Mouse (Mus musculus) urinary bladder, postnatal 25 days (tissue): ENCODE results near the gene Gm17304.

Experiments
- DNase-seq: peaks from one replicate; pipeline ENCODE4 v3.0.0; 2022; ENCODE audit warnings: low spot score

Gm17304 gene

DNA sequence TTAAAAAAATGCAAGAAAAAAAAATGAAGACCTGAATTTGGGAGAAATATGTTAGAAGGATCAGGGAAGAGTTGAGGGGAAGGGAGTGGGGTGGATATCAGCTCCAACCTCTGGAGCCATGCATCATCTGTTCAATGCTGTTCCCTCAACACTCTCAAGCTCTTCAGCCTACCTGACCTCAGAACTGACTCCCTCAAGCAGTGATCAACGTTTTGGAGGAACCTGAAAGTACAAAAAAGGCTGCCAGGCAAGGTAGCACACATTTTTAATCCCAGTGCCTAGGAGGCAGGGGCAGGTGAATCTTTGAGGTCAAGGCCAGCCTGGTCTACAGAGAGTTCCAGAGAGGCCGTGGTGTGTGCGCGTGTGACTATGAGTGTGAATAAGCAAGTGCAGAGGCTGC, at the start of gene Gm17304:
Gene Gm17304, plus strand, starts transcription at position 301 of the 400 bp plus-strand sequence.
- DNase-seq: no peak

DNA sequence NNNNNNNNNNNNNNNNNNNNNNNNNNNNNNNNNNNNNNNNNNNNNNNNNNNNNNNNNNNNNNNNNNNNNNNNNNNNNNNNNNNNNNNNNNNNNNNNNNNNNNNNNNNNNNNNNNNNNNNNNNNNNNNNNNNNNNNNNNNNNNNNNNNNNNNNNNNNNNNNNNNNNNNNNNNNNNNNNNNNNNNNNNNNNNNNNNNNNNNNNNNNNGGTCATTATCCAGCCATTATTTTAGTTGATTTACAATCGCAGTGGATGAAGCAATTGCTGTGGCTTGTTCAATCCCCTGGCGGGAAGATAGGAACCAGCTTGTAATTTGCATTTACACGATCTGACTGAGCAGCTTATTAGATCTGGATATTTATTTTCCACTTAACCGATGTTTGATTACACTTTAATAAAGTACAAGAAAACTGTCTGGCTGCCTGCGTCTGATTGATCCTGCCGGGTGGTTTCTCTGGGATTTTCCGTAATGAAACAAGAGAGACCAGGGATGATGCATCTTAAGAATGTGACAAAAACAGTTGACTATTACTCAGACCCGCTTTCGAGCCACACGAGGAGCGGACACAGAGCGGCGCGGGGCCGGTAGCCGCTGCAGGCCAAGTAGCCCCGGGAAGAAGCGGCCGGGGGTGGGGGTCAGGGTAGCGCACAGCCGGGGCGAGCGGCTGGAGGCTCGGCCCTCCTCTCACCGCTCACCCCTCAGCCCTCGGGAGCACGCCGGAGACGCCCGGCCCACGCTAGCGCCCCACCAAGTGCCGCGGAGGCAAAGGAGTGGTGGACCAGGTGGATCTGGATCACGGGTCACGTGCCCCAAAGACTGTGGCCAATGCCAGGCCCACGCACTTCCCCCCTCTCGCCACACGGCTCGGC, 48.0 kb upstream of the Gm17304 start:
- no peak for DNase-seq

DNA sequence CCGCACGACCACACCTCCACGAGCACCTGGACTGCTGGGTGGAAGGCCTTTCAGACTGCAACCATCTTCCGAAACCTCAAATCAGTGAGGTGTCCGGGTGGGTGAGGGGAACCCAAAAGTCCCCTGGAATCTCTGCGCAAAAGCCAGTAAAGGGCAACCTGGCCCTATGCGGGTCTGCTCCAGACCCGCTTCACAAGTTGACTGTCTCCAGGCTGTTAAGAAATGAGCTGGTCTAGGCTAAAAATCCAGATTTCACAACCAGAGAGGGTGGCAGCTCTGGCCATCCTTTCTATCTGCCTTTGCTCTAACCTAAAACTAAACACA, 47.4 kb upstream of the Gm17304 start:
- no peak for DNase-seq

DNA sequence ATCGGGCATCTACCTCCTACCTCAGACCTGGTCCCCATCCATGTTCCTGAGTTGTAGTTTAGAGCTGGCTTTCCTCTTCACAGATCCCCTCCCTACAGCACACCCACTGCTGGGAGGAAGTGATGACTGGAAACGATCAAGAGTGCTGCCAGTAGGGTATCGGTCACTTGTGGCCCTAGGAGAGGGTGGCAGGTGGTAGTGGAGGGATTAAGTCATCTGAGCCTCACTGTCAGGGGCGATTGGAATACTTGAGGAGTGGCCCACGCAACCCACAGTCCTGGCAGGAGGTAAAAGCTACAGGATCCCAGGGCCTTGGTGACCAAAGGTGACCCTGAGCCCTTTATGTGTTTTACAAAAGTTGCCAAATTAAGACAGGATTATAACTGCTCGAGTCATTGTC, 42.9 kb upstream of the Gm17304 start:
- no peak for DNase-seq

DNA sequence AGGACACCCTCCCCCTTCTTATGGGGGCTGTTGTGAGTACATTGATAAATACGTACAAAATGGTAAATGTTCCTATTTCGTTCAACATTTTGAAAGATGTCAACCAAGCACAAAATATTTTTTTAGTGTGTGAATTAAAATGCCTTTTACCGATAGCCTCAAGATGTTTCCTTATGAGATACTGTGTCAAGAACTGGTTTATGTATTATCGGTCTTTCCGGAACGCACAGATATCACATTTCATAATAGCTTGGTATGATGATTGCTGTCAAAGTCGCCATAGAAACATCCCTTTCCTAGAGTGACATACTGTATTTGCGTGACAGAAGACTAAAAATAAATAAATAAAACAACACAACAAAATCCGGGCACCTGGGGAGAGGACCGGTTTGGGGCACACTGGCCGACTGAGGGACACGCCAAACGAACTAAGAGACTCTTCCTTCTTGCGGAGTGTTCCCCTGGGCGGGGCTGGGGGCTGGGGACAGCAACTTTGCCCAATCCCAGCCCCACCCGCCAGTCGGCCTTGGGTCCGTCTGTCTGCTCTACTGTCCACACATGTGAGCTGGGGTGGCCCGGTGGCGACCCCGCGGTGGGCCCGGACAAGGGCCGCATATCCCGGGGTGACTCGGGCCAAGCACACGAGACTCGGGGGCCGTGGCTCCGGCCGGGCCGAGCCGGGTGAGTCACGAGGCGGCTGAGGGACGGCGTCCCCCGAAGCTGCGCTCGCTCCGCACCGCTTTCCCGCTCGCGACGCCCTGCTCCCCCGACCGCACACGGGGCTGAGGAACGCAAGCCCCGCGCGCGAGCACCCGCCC, 34.9 kb upstream of the Gm17304 start:
- DNase-seq: no peak

DNA sequence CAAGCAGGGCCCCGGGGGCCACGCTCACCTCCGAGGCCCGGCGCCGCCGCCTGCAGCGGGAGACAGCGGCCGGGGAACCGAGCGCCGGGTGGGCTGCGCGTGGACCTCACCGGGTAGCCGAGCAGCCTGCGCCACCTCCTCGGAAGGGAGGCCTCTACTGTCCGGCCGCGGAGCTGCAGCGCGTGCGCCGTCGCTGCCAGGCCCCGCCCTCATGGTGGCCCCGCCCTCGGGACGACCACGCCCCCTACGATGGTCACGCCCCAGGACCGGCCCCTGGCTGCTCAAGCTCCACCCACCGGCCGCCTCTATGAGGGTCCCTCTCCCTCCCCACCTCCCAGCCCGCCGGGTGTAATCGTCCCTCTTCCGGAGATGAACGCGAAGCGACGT, 34.3 kb upstream of the Gm17304 start:
- DNase-seq: peak; percentile 88

DNA sequence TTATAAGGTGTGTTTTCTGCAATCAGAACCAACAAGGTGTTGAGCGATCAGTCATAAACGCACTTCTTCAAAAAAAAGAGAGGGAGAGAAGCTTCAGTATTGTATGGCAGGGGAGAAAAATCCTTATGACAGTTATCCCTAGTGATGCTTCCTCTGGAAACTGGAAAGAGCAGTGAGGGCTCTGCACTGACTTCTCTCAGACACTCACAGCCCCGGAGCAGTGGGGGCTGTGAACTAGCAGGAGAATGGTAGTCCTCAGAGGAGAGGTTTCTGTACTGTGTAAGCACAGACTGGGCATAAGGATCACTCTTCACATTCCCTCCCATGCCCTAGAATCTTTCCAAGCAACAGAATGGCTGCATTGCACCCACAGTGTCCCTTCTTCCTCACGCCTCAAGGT, 33.8 kb upstream of the Gm17304 start:
- no peak for DNase-seq

DNA sequence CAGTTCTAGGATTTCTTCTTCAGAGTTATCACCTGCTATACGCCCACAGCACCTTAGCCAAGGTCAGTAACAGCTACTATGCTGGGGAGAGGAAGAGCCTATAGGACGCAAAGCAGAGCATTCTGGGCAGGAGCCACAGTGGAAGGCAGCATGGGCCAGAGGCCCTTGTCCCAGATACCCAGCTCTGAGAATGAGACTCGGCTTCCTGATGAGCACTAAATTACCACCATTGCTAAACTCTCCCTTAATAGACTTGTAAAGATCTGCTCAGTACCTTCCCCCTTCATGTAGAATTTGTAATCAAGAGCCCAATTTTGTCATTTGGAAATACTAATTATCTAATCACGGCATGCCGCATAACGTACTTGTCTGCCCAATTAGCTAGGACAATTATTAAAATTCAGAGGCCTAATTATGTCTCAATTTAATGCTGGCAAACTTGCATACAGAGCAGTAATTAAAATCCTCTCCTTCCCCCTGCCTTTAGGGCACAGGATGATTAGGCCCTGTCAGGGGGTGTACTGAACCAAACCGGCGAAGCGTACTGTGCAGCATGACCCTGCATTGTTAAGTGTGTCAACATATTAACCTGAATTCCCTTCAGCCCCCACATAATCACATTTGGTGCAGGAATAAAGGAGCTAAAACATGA, 31.5 kb upstream of the Gm17304 start:
- DNase-seq: no peak

DNA sequence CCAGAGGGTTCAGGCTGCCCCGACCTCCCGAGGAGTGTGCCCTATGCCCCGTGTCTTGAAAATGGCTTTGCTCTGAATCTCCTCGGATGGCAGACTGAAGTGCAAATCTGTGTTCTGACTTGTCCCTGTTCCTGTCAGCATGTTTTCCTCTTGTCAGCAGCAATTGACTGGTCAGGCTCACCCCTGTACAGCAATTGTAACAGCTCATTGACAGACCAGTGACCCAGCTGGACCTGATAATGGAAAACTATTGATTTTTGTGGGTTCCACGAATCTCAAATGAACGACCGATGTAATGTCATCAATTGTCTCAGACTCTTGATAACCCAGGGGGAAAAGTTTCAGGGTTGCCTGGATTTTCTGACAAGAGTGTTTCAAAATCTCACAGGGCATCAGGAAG, 28.0 kb upstream of the Gm17304 start:
- no peak for DNase-seq

DNA sequence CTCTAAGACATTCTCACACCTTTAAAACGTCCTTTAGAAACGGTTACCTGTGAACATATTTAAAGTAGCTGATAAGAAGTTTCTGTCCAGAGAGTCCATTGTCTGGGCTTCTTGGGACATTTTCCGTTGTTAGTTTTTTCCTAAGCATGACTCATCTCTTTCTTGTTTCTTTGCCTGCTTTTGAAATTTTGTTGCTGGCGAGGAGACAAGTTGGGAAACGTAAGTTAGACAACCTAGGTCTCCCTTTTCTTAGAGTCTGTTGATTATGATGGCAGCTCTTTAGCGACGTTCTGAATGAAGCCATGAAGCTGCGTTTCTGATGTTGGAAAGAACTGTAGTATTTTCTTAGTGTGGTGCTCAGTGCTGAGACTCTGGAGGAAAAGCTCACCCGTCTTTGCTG, 19.9 kb upstream of the Gm17304 start:
- no peak for DNase-seq

DNA sequence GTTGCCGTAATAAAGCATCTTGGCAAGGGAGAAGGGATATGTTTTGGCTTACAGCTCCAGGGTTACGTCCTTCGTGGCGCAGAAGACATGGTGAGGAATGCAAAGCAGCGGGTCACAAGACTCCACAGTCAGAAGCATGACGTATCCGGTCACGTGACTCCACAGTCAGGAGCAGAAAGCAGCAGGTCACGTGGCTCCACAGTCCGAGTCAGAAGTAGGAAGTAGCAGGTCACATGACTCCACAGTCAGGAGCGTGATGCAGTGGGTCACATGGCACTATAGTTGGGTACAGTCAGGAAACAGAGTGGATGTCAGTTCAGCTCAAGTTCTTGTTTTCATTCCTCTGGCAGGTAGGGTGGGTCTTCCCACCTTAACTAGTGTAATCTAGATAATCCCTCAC, 19.2 kb upstream of the Gm17304 start:
- DNase-seq: no peak

DNA sequence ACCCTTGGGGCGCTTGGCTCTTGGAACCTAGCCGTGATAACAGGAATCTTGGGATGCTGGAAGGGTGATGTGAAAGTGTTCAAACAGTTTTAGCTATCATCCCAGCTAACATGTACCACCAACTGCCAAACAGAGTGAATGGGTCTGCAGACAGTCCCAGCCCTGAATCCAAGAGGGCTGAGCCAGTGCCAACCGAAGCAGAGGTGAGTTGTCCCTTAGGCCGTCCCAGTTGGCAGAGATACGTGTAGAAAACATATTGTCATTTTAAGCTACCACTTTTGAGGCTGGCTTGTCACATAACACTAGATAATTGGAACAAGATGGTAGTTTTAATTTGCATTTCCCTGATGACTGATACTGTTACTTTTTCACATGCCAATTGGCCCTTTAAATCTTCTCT, 18.2 kb upstream of the Gm17304 start:
- DNase-seq: no peak

DNA sequence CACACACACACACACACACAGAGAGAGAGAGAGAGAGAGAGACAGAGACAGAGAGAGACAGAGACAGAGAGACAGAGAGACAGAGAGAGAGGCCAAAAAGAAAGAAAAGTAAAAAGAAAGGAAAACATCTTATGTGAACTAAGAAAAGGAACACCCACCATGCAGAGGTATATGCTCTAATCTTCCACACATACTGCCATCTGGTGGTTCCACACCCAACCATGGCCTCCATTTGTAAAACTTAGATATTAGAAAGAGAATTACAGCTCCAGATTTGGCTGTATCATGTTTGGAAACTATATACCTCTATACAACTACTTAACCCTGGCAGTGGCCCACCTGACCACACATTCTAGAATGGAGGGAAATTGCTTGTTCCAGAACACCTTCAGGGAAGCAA, 14.5 kb upstream of the Gm17304 start:
- DNase-seq: no peak

DNA sequence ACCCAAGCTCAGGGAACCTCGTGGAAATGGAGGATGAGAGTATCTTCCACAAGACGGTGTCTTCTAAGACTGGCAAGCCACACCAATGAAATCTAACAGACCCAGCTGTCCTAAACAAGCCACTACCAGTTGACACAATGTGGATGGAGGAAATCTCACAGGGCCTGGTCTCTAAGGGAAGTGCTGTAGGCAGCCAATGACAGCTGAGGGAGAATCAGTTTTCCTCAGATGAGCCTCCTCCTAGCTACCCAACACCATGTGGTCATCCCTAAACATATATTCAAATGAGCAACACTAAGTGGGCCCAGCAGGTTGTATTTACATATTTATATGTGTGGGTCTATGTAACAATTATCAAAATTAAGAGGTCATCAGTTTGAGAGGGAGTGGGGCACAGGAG, 11.4 kb upstream of the Gm17304 start:
- DNase-seq: no peak

DNA sequence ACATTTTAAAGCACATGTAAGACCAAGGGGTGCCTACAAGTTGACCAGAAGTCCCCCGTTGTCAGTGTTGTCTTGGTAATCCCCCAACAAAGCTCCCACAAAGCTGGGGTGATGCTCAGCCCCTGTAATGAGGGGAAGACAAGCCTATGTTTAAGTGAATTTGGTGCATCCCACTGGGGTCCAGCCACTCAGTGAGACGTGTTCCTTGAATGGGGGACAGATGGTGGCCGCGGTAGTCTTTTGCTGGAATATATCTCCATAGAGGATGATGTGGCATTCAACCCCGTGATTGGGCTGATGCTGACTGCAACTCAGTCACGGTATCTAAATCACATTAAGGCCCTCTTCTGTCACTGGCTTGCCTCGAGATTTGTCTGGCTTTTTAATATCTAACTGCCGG, 9.4 kb upstream of the Gm17304 start:
- no peak for DNase-seq

DNA sequence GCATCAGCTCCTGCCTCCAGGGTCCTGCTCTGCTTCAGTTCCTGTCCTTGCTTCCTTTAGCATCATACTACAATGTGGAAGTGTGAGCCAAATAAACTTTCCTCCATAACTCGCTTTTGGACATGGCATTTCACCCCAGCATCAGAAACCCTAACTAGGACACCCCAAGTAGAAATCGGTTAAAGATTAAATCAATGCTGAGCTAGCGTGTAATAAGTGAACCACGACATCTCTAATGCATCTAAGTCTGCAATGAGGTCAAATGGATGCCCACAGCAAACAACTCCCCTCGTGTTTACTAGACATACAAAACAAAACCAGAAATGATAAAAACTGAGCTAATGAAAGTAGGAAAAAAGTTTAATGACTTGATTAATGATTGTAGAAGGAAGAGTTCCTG, 4.5 kb upstream of the Gm17304 start:
- DNase-seq: no peak

DNA sequence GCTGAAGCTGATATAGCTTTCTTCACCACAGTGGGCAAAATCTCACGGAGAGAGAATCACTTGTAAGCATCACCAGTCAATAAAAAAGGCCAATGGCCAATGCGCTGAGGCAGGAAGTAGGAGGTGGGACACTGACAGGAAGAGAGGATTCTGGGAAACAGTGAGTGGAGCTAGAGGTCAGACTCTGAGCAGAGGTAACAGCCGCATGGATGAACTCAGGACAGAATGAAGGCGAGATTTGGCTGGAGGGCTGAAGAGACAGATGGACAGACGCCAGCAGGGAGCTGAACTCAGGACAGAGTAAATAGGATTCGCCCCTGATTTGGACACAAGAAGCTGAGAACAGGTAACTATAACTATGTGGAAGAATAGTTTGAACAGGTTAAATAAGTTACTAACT, 3.8 kb upstream of the Gm17304 start:
- DNase-seq: no peak

DNA sequence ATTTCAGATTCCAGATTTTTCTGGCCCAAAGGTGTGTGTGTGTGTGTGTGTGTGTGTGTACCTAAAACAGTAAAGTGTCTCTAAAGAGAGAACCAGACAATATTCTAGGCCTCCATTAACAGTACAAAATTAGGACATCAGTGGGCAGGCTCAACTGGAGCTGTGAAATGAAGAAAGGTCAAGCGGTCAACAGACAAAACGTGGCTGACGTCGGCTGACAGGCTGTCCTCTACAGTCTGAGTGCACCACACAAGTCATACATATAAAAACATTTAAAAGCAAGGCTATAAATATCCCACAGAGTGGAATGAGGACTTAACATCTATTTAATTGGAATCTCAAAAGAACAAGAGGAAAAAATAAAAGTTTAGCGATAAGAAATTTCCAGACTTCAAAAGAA, 1.8 kb upstream of the Gm17304 start:
- no peak for DNase-seq

DNA sequence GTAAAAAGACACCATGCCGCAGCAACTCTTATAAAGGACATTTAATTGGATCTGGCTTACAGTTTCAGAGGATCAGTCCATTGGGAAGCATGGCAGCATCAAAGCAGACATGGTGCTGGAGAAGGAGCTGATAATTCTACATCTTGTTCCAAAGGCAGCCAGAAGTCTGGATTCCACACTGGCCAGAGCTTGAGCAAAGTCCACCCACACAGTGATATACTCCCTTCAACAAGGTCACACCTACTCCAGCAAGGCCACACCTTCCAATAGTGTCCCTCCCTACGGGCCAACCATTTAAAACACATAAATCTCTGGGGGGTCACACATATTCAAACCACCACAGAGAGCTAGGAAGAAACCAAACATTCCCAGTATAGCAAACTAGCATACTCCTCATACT, 3.3 kb downstream of the Gm17304 start:
- DNase-seq: no peak

DNA sequence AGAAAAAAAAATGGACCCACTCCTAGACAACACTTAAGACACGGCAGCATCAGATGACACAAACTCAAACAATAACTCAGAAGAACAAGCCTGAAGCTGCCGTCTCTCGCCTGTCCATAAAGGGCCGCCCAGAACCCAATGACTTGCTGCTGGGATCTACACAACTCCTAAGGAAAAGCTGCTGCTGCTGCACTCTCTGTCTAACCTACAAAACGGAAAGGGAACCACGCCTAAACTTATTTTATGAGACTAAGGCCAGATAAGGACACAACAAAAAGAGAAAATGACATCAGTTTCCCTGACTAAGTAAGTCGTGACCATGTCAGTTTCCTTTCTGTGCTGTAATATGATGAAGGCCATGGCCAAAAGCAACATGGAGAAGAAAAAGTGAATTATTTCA, 5.7 kb downstream of the Gm17304 start:
- no peak for DNase-seq

DNA sequence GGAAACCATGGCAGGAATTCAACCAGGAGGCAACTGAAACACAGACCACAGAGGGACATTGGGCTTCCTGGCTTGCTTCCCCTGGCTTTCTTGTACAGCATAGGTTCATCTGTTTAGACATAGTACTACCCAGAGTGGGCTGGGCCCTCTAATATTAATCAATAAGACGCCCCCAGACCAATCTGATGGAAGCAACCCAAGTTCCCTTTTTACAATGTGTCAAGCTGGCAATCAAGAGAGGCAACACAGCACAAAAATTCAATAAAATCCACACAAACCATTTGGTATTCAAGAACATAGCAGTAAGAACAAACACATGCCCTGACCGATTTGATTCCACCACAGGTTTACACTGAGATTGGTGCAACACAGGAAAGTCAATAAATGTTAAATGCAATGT, 6.1 kb downstream of the Gm17304 start:
- no peak for DNase-seq

DNA sequence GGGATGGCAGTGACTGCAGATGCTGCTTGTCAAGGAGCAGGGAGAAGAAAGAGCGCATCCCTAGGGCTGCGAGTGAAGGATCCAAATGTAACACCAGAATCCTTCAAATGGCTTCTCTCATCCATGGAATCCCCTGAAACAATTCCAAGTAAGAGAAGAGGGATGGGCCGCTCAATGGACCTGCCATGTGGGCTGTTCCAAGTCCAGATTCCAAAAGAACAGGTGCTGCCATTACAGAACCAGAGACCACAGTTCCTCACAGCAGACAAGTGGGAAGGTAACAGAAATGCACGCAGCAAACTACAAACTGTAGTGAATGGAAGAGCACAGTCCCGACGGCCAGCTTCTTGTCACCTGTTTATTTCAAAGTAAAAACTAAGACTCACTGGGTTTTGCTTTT, 11.5 kb downstream of the Gm17304 start:
- DNase-seq: no peak

DNA sequence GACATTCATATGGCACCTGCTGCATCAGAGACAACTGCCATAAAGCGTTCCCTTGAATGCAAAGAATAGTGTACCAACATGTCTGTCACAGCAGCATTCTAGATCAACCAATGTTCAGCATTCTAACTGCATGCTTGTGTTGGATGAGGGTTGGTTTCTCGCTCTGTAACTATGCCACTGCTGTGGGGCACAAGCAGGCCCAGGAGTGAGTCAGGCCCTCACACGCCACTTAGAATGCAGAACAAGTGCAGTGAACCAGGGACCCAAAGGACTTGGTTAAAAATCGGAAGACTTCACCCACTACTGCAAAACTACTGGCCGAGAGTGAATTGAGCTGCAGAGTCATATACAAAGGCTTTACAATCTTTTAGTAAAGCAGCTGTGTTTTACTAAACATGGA, 13.3 kb downstream of the Gm17304 start:
- no peak for DNase-seq
